In genomic region chr15:94894086-94894485, GRCm38 (mm10) we compare ENCODE assay signal across 34 mouse cellular contexts.
DNase-seq lines count a peak whose midpoint lies in the region; ATAC-seq and TF ChIP-seq lines count a peak whose summit lies in the region.
"Had no signal": no experiment of that assay in that cellular context is flagged by ENCODE, and none has a peak within 500 bp of the region (broad histone marks: within the 10 kb centered on the region; RNA-seq: fewer than 3 reads in every experiment).

No protein-coding gene starts in this region.

- no peak overlapping the region for H3K27ac ChIP-seq in embryonic facial prominence, embryonic 11.5 days (replicated peaks; ENCODE audit: low read depth, low read length)
- H3K27ac ChIP-seq in embryonic facial prominence, embryonic 10.5 days (replicated peaks): no peak overlapping the region
- H3K27ac ChIP-seq in heart, embryonic 13.5 days (replicated peaks): no peak overlapping the region
- no peak overlapping the region for H3K27ac ChIP-seq in heart, adult 2 months
- no peak overlapping the region for H3K27ac ChIP-seq in midbrain, embryonic 14.5 days (replicated peaks; ENCODE audit: low read depth, low read length)
- no peak overlapping the region for H3K27ac ChIP-seq in hindbrain, embryonic 10.5 days
- H3K27ac ChIP-seq: embryonic facial prominence, embryonic 15.5 days; heart, embryonic 15.5 days; hindbrain, embryonic 12.5 days; hindbrain, postnatal 0 days; kidney, postnatal 0 days; limb, embryonic 10.5 days; limb, embryonic 15.5 days; liver, embryonic 13.5 days; neural tube, embryonic 15.5 days had no signal

- 50% methylated on average over 5 of the region's 5 CpGs for WGBS in embryonic facial prominence, embryonic 11.5 days
- 63% methylated on average over 5 of the region's 5 CpGs for WGBS in embryonic facial prominence, embryonic 10.5 days
- 44% methylated on average over 5 of the region's 5 CpGs for WGBS in heart, embryonic 13.5 days
- 55% methylated on average over 5 of the region's 5 CpGs for WGBS in heart, adult 2 months
- WGBS in midbrain, embryonic 14.5 days: 9% methylated on average over 5 of the region's 5 CpGs
- 69% methylated on average over 5 of the region's 5 CpGs for WGBS in hindbrain, embryonic 10.5 days

- no peaks in the 10 kb centered on the region for H3K4me1 ChIP-seq in embryonic facial prominence, embryonic 11.5 days (ENCODE audit: control insufficient read depth, insufficient read depth, low read length)
- H3K4me1 ChIP-seq in embryonic facial prominence, embryonic 10.5 days: no peaks in the 10 kb centered on the region; the same call in 1 of the 2 replicates
- H3K4me1 ChIP-seq in heart, embryonic 13.5 days: peaks cover 6% of the 10 kb centered on the region
- H3K4me1 ChIP-seq in heart, adult 2 months (ENCODE audit: control insufficient read depth, insufficient read depth, low read length): no peaks in the 10 kb centered on the region; the same call in 1 of the 2 replicates
- H3K4me1 ChIP-seq in midbrain, embryonic 14.5 days (ENCODE audit: control insufficient read depth, insufficient read depth, low read length): peaks cover 15% of the 10 kb centered on the region
- H3K4me1 ChIP-seq in hindbrain, embryonic 10.5 days (replicated peaks): no peaks in the 10 kb centered on the region
- H3K4me1 ChIP-seq: embryonic facial prominence, embryonic 15.5 days; heart, embryonic 15.5 days; hindbrain, embryonic 12.5 days; limb, embryonic 10.5 days; limb, embryonic 15.5 days; liver, embryonic 13.5 days; megakaryocyte, embryonic 14.5 days had no signal

- no peak for TF ChIP-seq EP300 in heart, adult 2 months (IDR thresholded peaks at IDR 0.05; ENCODE audit: insufficient read depth, low read depth, low read length)

- H3K27me3 ChIP-seq in embryonic facial prominence, embryonic 11.5 days (ENCODE audit: control insufficient read depth, insufficient read depth, low read length): no peaks in the 10 kb centered on the region
- H3K27me3 ChIP-seq in embryonic facial prominence, embryonic 10.5 days (replicated peaks; ENCODE audit: low read depth, poor library complexity, severe bottlenecking): no peaks in the 10 kb centered on the region
- H3K27me3 ChIP-seq in heart, embryonic 13.5 days (replicated peaks): no peaks in the 10 kb centered on the region
- H3K27me3 ChIP-seq in heart, adult 2 months (ENCODE audit: control insufficient read depth, insufficient read depth, low read length): no peaks in the 10 kb centered on the region
- no peaks in the 10 kb centered on the region for H3K27me3 ChIP-seq in midbrain, embryonic 14.5 days (ENCODE audit: control insufficient read depth, insufficient read depth, low read length)
- no peaks in the 10 kb centered on the region for H3K27me3 ChIP-seq in hindbrain, embryonic 10.5 days (ENCODE audit: insufficient read depth, poor library complexity, severe bottlenecking)
- H3K27me3 ChIP-seq: embryonic facial prominence, embryonic 15.5 days; heart, embryonic 15.5 days; hindbrain, embryonic 12.5 days; limb, embryonic 15.5 days; liver, embryonic 13.5 days; megakaryocyte, embryonic 14.5 days; neural tube, embryonic 15.5 days; Patski had no signal

- H3K79me2 ChIP-seq in heart, adult 2 months (replicated peaks; ENCODE audit: control insufficient read depth, insufficient read depth, low read length): no peaks in the 10 kb centered on the region

- no peak overlapping the region for H3K9ac ChIP-seq in embryonic facial prominence, embryonic 11.5 days (replicated peaks; ENCODE audit: low read length)
- H3K9ac ChIP-seq in heart, embryonic 13.5 days: no peak overlapping the region
- no peak overlapping the region for H3K9ac ChIP-seq in heart, adult 2 months (ENCODE audit: low read depth, low read length)
- no peak overlapping the region for H3K9ac ChIP-seq in midbrain, embryonic 14.5 days (replicated peaks; ENCODE audit: low read length)
- H3K9ac ChIP-seq: embryonic facial prominence, embryonic 15.5 days; heart, embryonic 15.5 days; hindbrain, embryonic 12.5 days; limb, embryonic 15.5 days; liver, embryonic 13.5 days; neural tube, embryonic 15.5 days had no signal

- H3K9me3 ChIP-seq in embryonic facial prominence, embryonic 11.5 days (replicated peaks; ENCODE audit: control insufficient read depth, low read length): no peaks in the 10 kb centered on the region
- H3K9me3 ChIP-seq in embryonic facial prominence, embryonic 10.5 days: no peaks in the 10 kb centered on the region
- H3K9me3 ChIP-seq in heart, embryonic 13.5 days: no peaks in the 10 kb centered on the region
- no peaks in the 10 kb centered on the region for H3K9me3 ChIP-seq in midbrain, embryonic 14.5 days (ENCODE audit: control insufficient read depth, low read length)
- no peaks in the 10 kb centered on the region for H3K9me3 ChIP-seq in hindbrain, embryonic 10.5 days
- H3K9me3 ChIP-seq: embryonic facial prominence, embryonic 15.5 days; heart, embryonic 15.5 days; hindbrain, embryonic 12.5 days; limb, embryonic 10.5 days; limb, embryonic 15.5 days; neural tube, embryonic 15.5 days had no signal

- H3K36me3 ChIP-seq in embryonic facial prominence, embryonic 11.5 days (replicated peaks; ENCODE audit: control insufficient read depth, insufficient read depth, low read depth, low read length): no peaks in the 10 kb centered on the region
- H3K36me3 ChIP-seq in embryonic facial prominence, embryonic 10.5 days (replicated peaks): no peaks in the 10 kb centered on the region
- H3K36me3 ChIP-seq in heart, embryonic 13.5 days: no peaks in the 10 kb centered on the region
- no peaks in the 10 kb centered on the region for H3K36me3 ChIP-seq in heart, adult 2 months (ENCODE audit: control insufficient read depth, insufficient read depth, low read length)
- H3K36me3 ChIP-seq in midbrain, embryonic 14.5 days (ENCODE audit: control insufficient read depth, insufficient read depth, low read length): no peaks in the 10 kb centered on the region
- H3K36me3 ChIP-seq in hindbrain, embryonic 10.5 days: no peaks in the 10 kb centered on the region
- H3K36me3 ChIP-seq: embryonic facial prominence, embryonic 15.5 days; heart, embryonic 15.5 days; hindbrain, embryonic 12.5 days; limb, embryonic 10.5 days; limb, embryonic 15.5 days; liver, embryonic 13.5 days; neural tube, embryonic 15.5 days had no signal

- no peak for TF ChIP-seq CTCF in heart, adult 2 months (IDR thresholded peaks at IDR 0.05)

- no peak for ATAC-seq in embryonic facial prominence, embryonic 11.5 days (replicated peaks; ENCODE audit: insufficient number of reproducible peaks, low FRiP score, low TSS enrichment, low read depth)
- no peak for ATAC-seq in heart, embryonic 13.5 days (ENCODE audit: extremely low read depth, insufficient number of reproducible peaks, low FRiP score, low TSS enrichment)
- no peak; the same call in 1 of the 2 replicates for ATAC-seq in midbrain, embryonic 14.5 days (ENCODE audit: low FRiP score, low TSS enrichment)
- ATAC-seq: hindbrain, postnatal 0 days; intestine, embryonic 16.5 days; lung, postnatal 0 days; Patski had no signal

- no peak overlapping the region for H3K4me3 ChIP-seq in embryonic facial prominence, embryonic 11.5 days (ENCODE audit: low read depth, low read length)
- no peak overlapping the region for H3K4me3 ChIP-seq in embryonic facial prominence, embryonic 10.5 days
- H3K4me3 ChIP-seq in heart, embryonic 13.5 days: no peak overlapping the region
- H3K4me3 ChIP-seq in heart, adult 2 months: no peak overlapping the region
- no peak overlapping the region for H3K4me3 ChIP-seq in midbrain, embryonic 14.5 days (replicated peaks; ENCODE audit: low read depth, low read length)
- no peak overlapping the region for H3K4me3 ChIP-seq in hindbrain, embryonic 10.5 days
- H3K4me3 ChIP-seq: embryonic facial prominence, embryonic 15.5 days; heart, embryonic 15.5 days; hindbrain, embryonic 12.5 days; limb, embryonic 10.5 days; limb, embryonic 15.5 days; liver, embryonic 13.5 days; megakaryocyte, embryonic 14.5 days; neural tube, embryonic 15.5 days had no signal

- TF ChIP-seq POLR2A in heart, adult 2 months (IDR thresholded peaks at IDR 0.05; ENCODE audit: insufficient read depth, low read depth, low read length): no peak

- no peak overlapping the region for H3K4me2 ChIP-seq in embryonic facial prominence, embryonic 11.5 days (ENCODE audit: low read depth, low read length)
- peak overlapping the region; percentile 16; the same call in 1 of the 2 replicates for H3K4me2 ChIP-seq in heart, embryonic 13.5 days
- no peak overlapping the region for H3K4me2 ChIP-seq in midbrain, embryonic 14.5 days (ENCODE audit: low read length)
- H3K4me2 ChIP-seq: embryonic facial prominence, embryonic 15.5 days; heart, embryonic 15.5 days; hindbrain, embryonic 12.5 days; limb, embryonic 15.5 days; liver, embryonic 13.5 days; neural tube, embryonic 15.5 days had no signal

- intact Hi-C loops in heart, adult 2 months (cut with DNase I): no loop called here

- peak; percentile 24 for DNase-seq in embryonic facial prominence, embryonic 11.5 days (ENCODE audit: low spot score)
- no peak for DNase-seq in embryonic facial prominence, embryonic 10.5 days (ENCODE audit: low spot score)
- no peak for DNase-seq in heart, adult 2 months
- peak; percentile 60 for DNase-seq in brain, adult 2 months (ENCODE audit: low read depth, low spot score)
- DNase-seq in midbrain, embryonic 14.5 days: peak; percentile 59
- no peak for DNase-seq in testis, postnatal 14 days (ENCODE audit: low spot score)
- no peak for DNase-seq in hindbrain, embryonic 10.5 days (ENCODE audit: low spot score)
- DNase-seq: adrenal gland, postnatal 14 days; embryo, embryonic 11 days; gastrocnemius, postnatal 14 days; heart, adult 18-20 months; kidney, adult 8-10 months; kidney, postnatal 4 days; layer of hippocampus, adult 9-11 months; liver, embryonic 13.5 days; lung, adult 18-20 months; lung, postnatal 4 days; right cerebral cortex, adult 18-20 months; spleen, adult 18-20 months; thymus, adult 2 months; thymus, postnatal 36 days had no signal

Comparison
In these comparisons a context has a peak if more than half of its experiments do, and no peak if none do; other contexts are left out.
1. DNase-seq: peak in embryonic facial prominence, embryonic 11.5 days (single experiment), brain, adult 2 months (single experiment) and midbrain, embryonic 14.5 days (single experiment); none in embryonic facial prominence, embryonic 10.5 days (single experiment), heart, adult 2 months (0 of 2), testis, postnatal 14 days (single experiment) and hindbrain, embryonic 10.5 days (single experiment).